ENCODE assay signal across 10 mouse cellular contexts in the genomic region with DNA sequence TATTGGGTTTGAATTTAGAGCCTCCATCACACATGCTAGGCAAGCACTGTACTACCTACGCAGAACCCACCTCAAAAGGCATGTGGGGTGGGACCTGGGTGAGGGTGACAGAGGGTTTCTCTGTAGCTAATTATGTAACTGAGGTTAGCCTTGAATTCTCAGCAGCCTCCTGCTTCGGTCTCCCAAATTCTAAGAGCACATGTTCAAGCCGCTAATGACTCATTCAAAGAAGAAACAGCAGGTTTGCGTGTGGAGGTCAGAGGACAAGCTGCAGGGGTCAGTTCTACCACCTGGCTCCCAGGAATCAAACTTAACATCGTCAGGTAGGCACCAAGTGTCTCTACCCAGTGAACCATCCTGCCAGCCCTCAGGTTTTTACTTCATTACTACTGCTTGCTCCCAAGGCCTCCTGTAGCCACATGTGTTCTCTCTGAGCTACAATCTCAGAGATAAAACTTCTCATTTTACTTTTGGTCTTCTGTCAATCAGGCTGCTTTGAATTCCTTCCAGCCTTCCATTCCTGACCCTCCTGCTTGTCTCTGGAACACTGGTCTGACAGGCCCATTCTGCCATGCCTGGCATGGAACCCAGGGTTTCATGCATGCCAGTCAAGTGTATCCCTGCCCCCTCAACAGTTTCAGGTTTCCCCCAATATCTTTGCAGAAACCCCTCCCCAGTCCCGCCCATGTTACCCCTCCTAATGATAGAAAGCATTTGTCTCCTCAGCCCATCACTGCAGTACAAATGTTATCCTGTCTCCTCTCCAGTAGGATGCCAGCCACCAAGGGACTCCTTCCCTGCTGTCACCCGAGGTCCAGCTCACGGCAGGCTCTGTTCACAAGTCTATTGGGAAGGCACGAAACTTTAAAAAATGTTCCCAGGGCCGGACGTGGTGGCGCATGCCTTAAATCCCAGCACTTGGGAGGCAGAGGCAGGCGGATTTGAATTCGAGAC. TPM values are rescaled to one million over a fixed set of nuclear protein-coding genes. Genes with fewer than 3 reads are reported as not detected.
DNase-seq lines count a peak whose midpoint lies in the region; ATAC-seq and TF ChIP-seq lines count a peak whose summit lies in the region.
"Had no signal": no experiment of that assay in that cellular context is flagged by ENCODE, and none has a peak within 500 bp of the region (broad histone marks: within the 10 kb centered on the region; RNA-seq: fewer than 3 reads in every experiment).

No protein-coding gene starts in this region.

- no peaks in the 10 kb centered on the region for H3K27me3 ChIP-seq in C2C12 (ENCODE audit: control insufficient read depth, insufficient read depth, insufficient read length)
- H3K27me3 ChIP-seq in forebrain, embryonic 12.5 days: no peaks in the 10 kb centered on the region
- no peaks in the 10 kb centered on the region for H3K27me3 ChIP-seq in liver, embryonic 13.5 days

- H3K9me3 ChIP-seq in forebrain, embryonic 12.5 days: no peaks in the 10 kb centered on the region
- no peaks in the 10 kb centered on the region for H3K9me3 ChIP-seq in liver, embryonic 13.5 days (replicated peaks)

- no peak for TF ChIP-seq CTCF in C2C12 (IDR thresholded peaks at IDR 0.05; ENCODE audit: control insufficient read depth, insufficient read depth, insufficient read length)

- H3ac ChIP-seq in C2C12 (ENCODE audit: control insufficient read depth, insufficient read length, low read depth): no peak overlapping the region

- peak overlapping the region; percentile 74 for H3K4me2 ChIP-seq in forebrain, embryonic 12.5 days
- peak overlapping the region; percentile 83 for H3K4me2 ChIP-seq in liver, embryonic 13.5 days

- peak; percentile 25 for DNase-seq in embryo, embryonic 9.5 days (ENCODE audit: extremely low spot score)
- no peak for DNase-seq in embryo, embryonic 10.5 days (ENCODE audit: low spot score)
- DNase-seq in liver, embryonic 13.5 days: no peak
- DNase-seq in ovary, postnatal 36 days (ENCODE audit: low spot score): no peak
- no peak for DNase-seq in gastrocnemius, adult 8-10 months (ENCODE audit: low spot score in 2 of 2)
- DNase-seq in adrenal gland, adult 2 months: no peak
- DNase-seq: cerebellum, adult 18-20 months; layer of hippocampus, postnatal 36 days had no signal

- H3K4me3 ChIP-seq in C2C12 (ENCODE audit: insufficient read depth, poor library complexity, severe bottlenecking): peak overlapping the region; percentile 74
- peak overlapping the region; percentile 85 for H3K4me3 ChIP-seq in forebrain, embryonic 12.5 days (replicated peaks)
- peak overlapping the region; percentile 96 for H3K4me3 ChIP-seq in liver, embryonic 13.5 days (replicated peaks)

- peaks cover 20% of the 10 kb centered on the region for H3K36me3 ChIP-seq in C2C12 (ENCODE audit: control insufficient read depth, insufficient read depth)
- H3K36me3 ChIP-seq in forebrain, embryonic 12.5 days (replicated peaks): peaks cover 35% of the 10 kb centered on the region
- peaks cover 47% of the 10 kb centered on the region for H3K36me3 ChIP-seq in liver, embryonic 13.5 days

- 60% methylated on average over 14 of the region's 14 CpGs for WGBS in forebrain, embryonic 12.5 days
- 52% methylated on average over 14 of the region's 14 CpGs for WGBS in liver, embryonic 13.5 days (ENCODE audit: insufficient replicate concordance)

- ATAC-seq in forebrain, embryonic 12.5 days (ENCODE audit: low FRiP score): no peak
- no peak for ATAC-seq in liver, embryonic 13.5 days (ENCODE audit: low read depth)

- peaks cover 44% of the 10 kb centered on the region for H3K79me2 ChIP-seq in C2C12 (ENCODE audit: control insufficient read depth, insufficient read depth)

- no peak overlapping the region for H3K27ac ChIP-seq in forebrain, embryonic 12.5 days
- peak overlapping the region; percentile 83 for H3K27ac ChIP-seq in liver, embryonic 13.5 days

- peaks cover 14% of the 10 kb centered on the region for H3K4me1 ChIP-seq in forebrain, embryonic 12.5 days
- peaks cover 55% of the 10 kb centered on the region for H3K4me1 ChIP-seq in liver, embryonic 13.5 days (replicated peaks)

- peak overlapping the region; percentile 77 for H3K9ac ChIP-seq in forebrain, embryonic 12.5 days
- H3K9ac ChIP-seq in liver, embryonic 13.5 days: peak overlapping the region; percentile 94

- peaks cover 31% of the 10 kb centered on the region for H3K79me3 ChIP-seq in C2C12 (ENCODE audit: low read depth)

TF ChIP-seq in C2C12, 6 proteins besides CTCF, POLR2A, EP300 and RAD21:
- TF ChIP-seq MYOG (IDR thresholded peaks at IDR 0.05; ENCODE audit: control insufficient read depth, extremely low read depth, insufficient read length) (no peak), FOSL1 (IDR thresholded peaks at IDR 0.05; ENCODE audit: insufficient read depth, low read length, poor library complexity, severe bottlenecking) (no peak), MAX (IDR thresholded peaks at IDR 0.05) (no peak), USF1 (IDR thresholded peaks at IDR 0.05; ENCODE audit: low read depth) (no peak), MYOD1 (IDR thresholded peaks at IDR 0.05; ENCODE audit: control insufficient read depth, insufficient read length, low read depth) (no peak), CEBPB (IDR thresholded peaks at IDR 0.05; ENCODE audit: low read depth) (no peak)

RNA-seq across cellular contexts. Expression of a gene that starts 1.2 kb away (rescaled TPM):
- polyA plus RNA-seq in C2C12 (2012; fragmentation: generic; extraction: Trizol): 80.1 TPM
- 112 and 118 TPM in 2 replicates for polyA plus RNA-seq in forebrain, embryonic 12.5 days (2016; fragmentation: Nextera tagmentation; extraction: Ambion mirVana)
- polyA plus RNA-seq in liver, embryonic 13.5 days (2015; fragmentation: Nextera tagmentation; extraction: Ambion mirVana): 86.3 and 91.5 TPM in 2 replicates
- total RNA-seq in gastrocnemius, adult 8-10 months (2022): 1 to 10 TPM; 1.5 to 3.3 (median 1.7) TPM
- total RNA-seq in adrenal gland, adult 2 months (2021): 1 to 10 TPM; 1.9 to 3.7 TPM
- polyA plus RNA-seq in adrenal gland, adult 2 months (2012; rRNA removed): 1.4 and 1.5 TPM in 2 replicates

RNA-seq across cellular contexts. Expression of a gene that starts 35.6 kb away (rescaled TPM):
- polyA plus RNA-seq in C2C12 (2012; fragmentation: generic; extraction: Trizol): 58.3 TPM
- 34.1 and 40.3 TPM in 2 replicates for polyA plus RNA-seq in forebrain, embryonic 12.5 days (2016; fragmentation: Nextera tagmentation; extraction: Ambion mirVana)
- 18.6 and 22.5 TPM in 2 replicates for polyA plus RNA-seq in liver, embryonic 13.5 days (2015; fragmentation: Nextera tagmentation; extraction: Ambion mirVana)
- total RNA-seq in gastrocnemius, adult 8-10 months (2022): 1 to 10 TPM; 2.9 to 3.6 (median 3.2) TPM
- total RNA-seq in adrenal gland, adult 2 months (2021): 100 to 1,000 TPM in 1 of 2 experiments, 10 to 100 TPM in 1; 61.6 to 210 TPM
- polyA plus RNA-seq in adrenal gland, adult 2 months (2012; rRNA removed): 79.5 and 143 TPM in 2 replicates

RNA-seq across cellular contexts. Expression of a gene that starts 39.7 kb away (rescaled TPM):
- polyA plus RNA-seq in C2C12 (2012; fragmentation: generic; extraction: Trizol): 43.3 TPM
- 6.1 and 6.2 TPM in 2 replicates for polyA plus RNA-seq in forebrain, embryonic 12.5 days (2016; fragmentation: Nextera tagmentation; extraction: Ambion mirVana)
- polyA plus RNA-seq in liver, embryonic 13.5 days (2015; fragmentation: Nextera tagmentation; extraction: Ambion mirVana): 2.6 and 3.4 TPM in 2 replicates
- 10 to 100 TPM; 13.0 to 15.2 (median 14.2) TPM for total RNA-seq in gastrocnemius, adult 8-10 months (2022)
- total RNA-seq in adrenal gland, adult 2 months (2021): 10 to 100 TPM; 28.4 to 56.2 TPM
- 67.8 and 76.1 TPM in 2 replicates for polyA plus RNA-seq in adrenal gland, adult 2 months (2012; rRNA removed)

Comparison
In these comparisons a context has a peak if more than half of its experiments do, and no peak if none do; other contexts are left out.
1. RNA of a gene that starts 1.2 kb away (polyA plus RNA-seq): 112 to 118 TPM in forebrain, embryonic 12.5 days, 86.3 to 91.5 TPM in liver, embryonic 13.5 days and 80.1 TPM in C2C12 (single experiment); 1.4 to 1.5 TPM in adrenal gland, adult 2 months; every median in the first group is over 10 times any median in the second.
2. Peak in every context shown above with its lines, with median percentiles within 50 percentile points of each other: H3K4me3 ChIP-seq.